Mouse (Mus musculus): ENCODE results near the gene Krt39. TPM values are rescaled to one million over a fixed set of nuclear protein-coding genes. Genes with fewer than 3 reads are reported as not detected.

Krt39 gene
- total and polyA plus RNA-seq, 3 experiments: not detected

Other genes with a start within 250 kb of the Krt39 start
- not detected in 2 replicates for gene Krt24, start 236.1 kb downstream of the Krt39 start, total RNA-seq (2012; rRNA removed)
- not detected for gene Krt24, start 236.1 kb downstream of the Krt39 start, polyA plus RNA-seq (2012; ENCODE audit: insufficient read depth in 1 of 2, insufficient read length in 2 of 2, low read depth in 1 of 2, low replicate concordance in 2 of 2, missing spikeins in 1 of 2)
- gene Krt25, start 198.4 kb downstream of the Krt39 start, total RNA-seq (2012; rRNA removed): not detected in 2 replicates
- gene Krt25, start 198.4 kb downstream of the Krt39 start, polyA plus RNA-seq (2012; ENCODE audit: insufficient read depth in 1 of 2, insufficient read length in 2 of 2, low read depth in 1 of 2, low replicate concordance in 2 of 2, missing spikeins in 1 of 2): not detected
- not detected in 2 replicates for gene Krt26, start 183.4 kb downstream of the Krt39 start, total RNA-seq (2012; rRNA removed)
- not detected for gene Krt26, start 183.4 kb downstream of the Krt39 start, polyA plus RNA-seq (2012; ENCODE audit: insufficient read depth in 1 of 2, insufficient read length in 2 of 2, low read depth in 1 of 2, low replicate concordance in 2 of 2, missing spikeins in 1 of 2)
- not detected in 2 replicates for gene Krt27, start 170.2 kb downstream of the Krt39 start, total RNA-seq (2012; rRNA removed)
- gene Krt27, start 170.2 kb downstream of the Krt39 start, polyA plus RNA-seq (2012; ENCODE audit: insufficient read depth in 1 of 2, insufficient read length in 2 of 2, low read depth in 1 of 2, low replicate concordance in 2 of 2, missing spikeins in 1 of 2): not detected
- gene Krt28, start 146.4 kb downstream of the Krt39 start, total RNA-seq (2012; rRNA removed): not detected in 2 replicates
- gene Krt28, start 146.4 kb downstream of the Krt39 start, polyA plus RNA-seq (2012; ENCODE audit: insufficient read depth in 1 of 2, insufficient read length in 2 of 2, low read depth in 1 of 2, low replicate concordance in 2 of 2, missing spikeins in 1 of 2): not detected
- not detected in 2 replicates for gene Krt10, start 132.0 kb downstream of the Krt39 start, total RNA-seq (2012; rRNA removed)
- gene Krt10, start 132.0 kb downstream of the Krt39 start, polyA plus RNA-seq (2012; ENCODE audit: insufficient read depth in 1 of 2, insufficient read length in 2 of 2, low read depth in 1 of 2, low replicate concordance in 2 of 2, missing spikeins in 1 of 2): not detected
- gene Krt12, start 99.1 kb downstream of the Krt39 start, total RNA-seq (2012; rRNA removed): not detected in 2 replicates
- gene Krt12, start 99.1 kb downstream of the Krt39 start, polyA plus RNA-seq (2012; ENCODE audit: insufficient read depth in 1 of 2, insufficient read length in 2 of 2, low read depth in 1 of 2, low replicate concordance in 2 of 2, missing spikeins in 1 of 2): under 1 TPM in 1 of 2 experiments, not detected in 1; 0.10 TPM
- gene Krt20, start 83.2 kb downstream of the Krt39 start, total RNA-seq (2012; rRNA removed): not detected in 2 replicates
- not detected for gene Krt20, start 83.2 kb downstream of the Krt39 start, polyA plus RNA-seq (2012; ENCODE audit: insufficient read depth in 1 of 2, insufficient read length in 2 of 2, low read depth in 1 of 2, low replicate concordance in 2 of 2, missing spikeins in 1 of 2)
- gene Krt23, start 28.2 kb downstream of the Krt39 start, total RNA-seq (2012; rRNA removed): not detected in 2 replicates
- not detected for gene Krt23, start 28.2 kb downstream of the Krt39 start, polyA plus RNA-seq (2012; ENCODE audit: insufficient read depth in 1 of 2, insufficient read length in 2 of 2, low read depth in 1 of 2, low replicate concordance in 2 of 2, missing spikeins in 1 of 2)
- not detected in 2 replicates for gene Krt40, start 21.8 kb upstream of the Krt39 start, total RNA-seq (2012; rRNA removed)
- not detected for gene Krt40, start 21.8 kb upstream of the Krt39 start, polyA plus RNA-seq (2012; ENCODE audit: insufficient read depth in 1 of 2, insufficient read length in 2 of 2, low read depth in 1 of 2, low replicate concordance in 2 of 2, missing spikeins in 1 of 2)
- not detected in 2 replicates for gene Krtap3-3, start 29.5 kb upstream of the Krt39 start, total RNA-seq (2012; rRNA removed)
- not detected for gene Krtap3-3, start 29.5 kb upstream of the Krt39 start, polyA plus RNA-seq (2012; ENCODE audit: insufficient read depth in 1 of 2, insufficient read length in 2 of 2, low read depth in 1 of 2, low replicate concordance in 2 of 2, missing spikeins in 1 of 2)
- not detected in 2 replicates for gene Krtap3-2, start 35.5 kb upstream of the Krt39 start, total RNA-seq (2012; rRNA removed)
- gene Krtap3-2, start 35.5 kb upstream of the Krt39 start, polyA plus RNA-seq (2012; ENCODE audit: insufficient read depth in 1 of 2, insufficient read length in 2 of 2, low read depth in 1 of 2, low replicate concordance in 2 of 2, missing spikeins in 1 of 2): not detected
- gene Gm11939, start 38.1 kb upstream of the Krt39 start, total RNA-seq (2012; rRNA removed): not detected in 2 replicates
- not detected for gene Gm11939, start 38.1 kb upstream of the Krt39 start, polyA plus RNA-seq (2012; ENCODE audit: insufficient read depth in 1 of 2, insufficient read length in 2 of 2, low read depth in 1 of 2, low replicate concordance in 2 of 2, missing spikeins in 1 of 2)
- gene Krtap3-1, start 45.3 kb upstream of the Krt39 start, total RNA-seq (2012; rRNA removed): not detected in 2 replicates
- gene Krtap3-1, start 45.3 kb upstream of the Krt39 start, polyA plus RNA-seq (2012; ENCODE audit: insufficient read depth in 1 of 2, insufficient read length in 2 of 2, low read depth in 1 of 2, low replicate concordance in 2 of 2, missing spikeins in 1 of 2): not detected
- not detected in 2 replicates for gene Krtap1-5, start 59.7 kb upstream of the Krt39 start, total RNA-seq (2012; rRNA removed)
- gene Krtap1-5, start 59.7 kb upstream of the Krt39 start, polyA plus RNA-seq (2012; ENCODE audit: insufficient read depth in 1 of 2, insufficient read length in 2 of 2, low read depth in 1 of 2, low replicate concordance in 2 of 2, missing spikeins in 1 of 2): not detected
- gene Krtap1-4, start 62.3 kb upstream of the Krt39 start, total RNA-seq (2012; rRNA removed): not detected in 2 replicates
- not detected for gene Krtap1-4, start 62.3 kb upstream of the Krt39 start, polyA plus RNA-seq (2012; ENCODE audit: insufficient read depth in 1 of 2, insufficient read length in 2 of 2, low read depth in 1 of 2, low replicate concordance in 2 of 2, missing spikeins in 1 of 2)
- not detected in 2 replicates for gene Krtap1-3, start 70.0 kb upstream of the Krt39 start, total RNA-seq (2012; rRNA removed)
- not detected for gene Krtap1-3, start 70.0 kb upstream of the Krt39 start, polyA plus RNA-seq (2012; ENCODE audit: insufficient read depth in 1 of 2, insufficient read length in 2 of 2, low read depth in 1 of 2, low replicate concordance in 2 of 2, missing spikeins in 1 of 2)
- gene Krtap9-3, start 76.8 kb upstream of the Krt39 start, total RNA-seq (2012; rRNA removed): not detected in 2 replicates
- not detected for gene Krtap9-3, start 76.8 kb upstream of the Krt39 start, polyA plus RNA-seq (2012; ENCODE audit: insufficient read depth in 1 of 2, insufficient read length in 2 of 2, low read depth in 1 of 2, low replicate concordance in 2 of 2, missing spikeins in 1 of 2)
- not detected in 2 replicates for gene Gm11938, start 82.0 kb upstream of the Krt39 start, total RNA-seq (2012; rRNA removed)
- gene Gm11938, start 82.0 kb upstream of the Krt39 start, polyA plus RNA-seq (2012; ENCODE audit: insufficient read depth in 1 of 2, insufficient read length in 2 of 2, low read depth in 1 of 2, low replicate concordance in 2 of 2, missing spikeins in 1 of 2): not detected
- not detected in 2 replicates for gene Gm11937, start 88.9 kb upstream of the Krt39 start, total RNA-seq (2012; rRNA removed)
- gene Gm11937, start 88.9 kb upstream of the Krt39 start, polyA plus RNA-seq (2012; ENCODE audit: insufficient read depth in 1 of 2, insufficient read length in 2 of 2, low read depth in 1 of 2, low replicate concordance in 2 of 2, missing spikeins in 1 of 2): not detected
- not detected in 2 replicates for gene Krtap2-4, start 93.5 kb upstream of the Krt39 start, total RNA-seq (2012; rRNA removed)
- not detected for gene Krtap2-4, start 93.5 kb upstream of the Krt39 start, polyA plus RNA-seq (2012; ENCODE audit: insufficient read depth in 1 of 2, insufficient read length in 2 of 2, low read depth in 1 of 2, low replicate concordance in 2 of 2, missing spikeins in 1 of 2)
- not detected in 2 replicates for gene Gm11562, start 99.1 kb upstream of the Krt39 start, total RNA-seq (2012; rRNA removed)
- gene Gm11562, start 99.1 kb upstream of the Krt39 start, polyA plus RNA-seq (2012; ENCODE audit: insufficient read depth in 1 of 2, insufficient read length in 2 of 2, low read depth in 1 of 2, low replicate concordance in 2 of 2, missing spikeins in 1 of 2): not detected
- gene Krtap4-1, start 106.9 kb upstream of the Krt39 start, total RNA-seq (2012; rRNA removed): not detected in 2 replicates
- not detected for gene Krtap4-1, start 106.9 kb upstream of the Krt39 start, polyA plus RNA-seq (2012; ENCODE audit: insufficient read depth in 1 of 2, insufficient read length in 2 of 2, low read depth in 1 of 2, low replicate concordance in 2 of 2, missing spikeins in 1 of 2)
- not detected in 2 replicates for gene Krtap4-2, start 113.7 kb upstream of the Krt39 start, total RNA-seq (2012; rRNA removed)
- gene Krtap4-2, start 113.7 kb upstream of the Krt39 start, polyA plus RNA-seq (2012; ENCODE audit: insufficient read depth in 1 of 2, insufficient read length in 2 of 2, low read depth in 1 of 2, low replicate concordance in 2 of 2, missing spikeins in 1 of 2): not detected
- gene Krtap4-7, start 122.8 kb upstream of the Krt39 start, total RNA-seq (2012; rRNA removed): not detected in 2 replicates
- gene Krtap4-7, start 122.8 kb upstream of the Krt39 start, polyA plus RNA-seq (2012; ENCODE audit: insufficient read depth in 1 of 2, insufficient read length in 2 of 2, low read depth in 1 of 2, low replicate concordance in 2 of 2, missing spikeins in 1 of 2): not detected
- gene Gm11555, start 128.9 kb upstream of the Krt39 start, total RNA-seq (2012; rRNA removed): not detected in 2 replicates
- gene Gm11555, start 128.9 kb upstream of the Krt39 start, polyA plus RNA-seq (2012; ENCODE audit: insufficient read depth in 1 of 2, insufficient read length in 2 of 2, low read depth in 1 of 2, low replicate concordance in 2 of 2, missing spikeins in 1 of 2): not detected
- gene Gm11563, start 137.6 kb upstream of the Krt39 start, total RNA-seq (2012; rRNA removed): not detected in 2 replicates
- not detected for gene Gm11563, start 137.6 kb upstream of the Krt39 start, polyA plus RNA-seq (2012; ENCODE audit: insufficient read depth in 1 of 2, insufficient read length in 2 of 2, low read depth in 1 of 2, low replicate concordance in 2 of 2, missing spikeins in 1 of 2)
- not detected in 2 replicates for gene Krtap4-6, start 144.6 kb upstream of the Krt39 start, total RNA-seq (2012; rRNA removed)
- not detected for gene Krtap4-6, start 144.6 kb upstream of the Krt39 start, polyA plus RNA-seq (2012; ENCODE audit: insufficient read depth in 1 of 2, insufficient read length in 2 of 2, low read depth in 1 of 2, low replicate concordance in 2 of 2, missing spikeins in 1 of 2)
- gene Gm14190, start 169.4 kb upstream of the Krt39 start, total RNA-seq (2012; rRNA removed): not detected in 2 replicates
- gene Gm14190, start 169.4 kb upstream of the Krt39 start, polyA plus RNA-seq (2012; ENCODE audit: insufficient read depth in 1 of 2, insufficient read length in 2 of 2, low read depth in 1 of 2, low replicate concordance in 2 of 2, missing spikeins in 1 of 2): not detected
- not detected in 2 replicates for gene Gm14180, start 213.0 kb upstream of the Krt39 start, total RNA-seq (2012; rRNA removed)
- not detected for gene Gm14180, start 213.0 kb upstream of the Krt39 start, polyA plus RNA-seq (2012; ENCODE audit: insufficient read depth in 1 of 2, insufficient read length in 2 of 2, low read depth in 1 of 2, low replicate concordance in 2 of 2, missing spikeins in 1 of 2)